Mouse (Mus musculus) heart, embryonic 14.5 days (tissue): Measurements from ENCODE around the gene Reck. TPM values are rescaled to one million over a fixed set of nuclear protein-coding genes. Genes with fewer than 3 reads are reported as not detected.

Experiments used
- ATAC-seq: fragments of 200-750 bp; cut with Nextera tagmentation; 2 replicates; pipeline ENCODE4 v1.8.0; 2017; ENCODE audit warnings: low read depth, moderate TSS enrichment; ENCODE audit not compliant: insufficient number of reproducible peaks, insufficient read depth, low FRiP score
- H3K27ac ChIP-seq, 2 experiments: fragments of 200-500 bp in 1 of 2; fragments of 300-500 bp in 1 of 2; sonication (generic) in 1 of 2; replicated peaks in 1 of 2; 2 replicates each; pipeline ENCODE4 v1.5.1; 2012 to 2014; ENCODE audit warnings: low read depth in 2 of 2, low read length in 2 of 2, control low read depth in 1 of 2, mild to moderate bottlenecking in 1 of 2, mixed read lengths in 1 of 2; ENCODE audit not compliant: control insufficient read depth in 1 of 2, insufficient read depth in 1 of 2
- H3K27me3 ChIP-seq: fragments of 300-500 bp; sonication (generic); 2 replicates; pipeline ENCODE4 v1.6.1; 2014; ENCODE audit warnings: mild to moderate bottlenecking, low read length, control low read depth; ENCODE audit not compliant: control insufficient read depth, insufficient read depth
- H3K36me3 ChIP-seq: fragments of 300-500 bp; sonication (generic); 2 replicates; pipeline ENCODE4 v1.6.1; 2014; ENCODE audit warnings: mild to moderate bottlenecking, control low read depth, low read length, mixed read lengths; ENCODE audit not compliant: control insufficient read depth, insufficient read depth
- H3K4me1 ChIP-seq, 2 experiments: fragments of 200-500 bp in 1 of 2; fragments of 300-500 bp in 1 of 2; sonication (generic) in 1 of 2; 2 replicates each; pipeline ENCODE4 v1.6.1; 2012 to 2014; ENCODE audit warnings: low read length in 2 of 2, control low read depth in 1 of 2, mixed read lengths in 1 of 2; ENCODE audit not compliant: control insufficient read depth in 2 of 2, insufficient read depth in 2 of 2
- H3K4me2 ChIP-seq: fragments of 300-500 bp; sonication (generic); 2 replicates; pipeline ENCODE4 v1.6.1; 2014; ENCODE audit warnings: mild to moderate bottlenecking, low read length
- H3K4me3 ChIP-seq, 2 experiments: fragments of 200-500 bp in 1 of 2; fragments of 300-500 bp in 1 of 2; sonication (generic) in 1 of 2; 2 replicates each; pipeline ENCODE4 v1.5.1; 2012 to 2014; ENCODE audit warnings: low read length in 2 of 2, mild to moderate bottlenecking in 2 of 2, control low read depth in 1 of 2, low read depth in 1 of 2, moderate library complexity in 1 of 2; ENCODE audit not compliant: control insufficient read depth in 1 of 2, insufficient read depth in 1 of 2
- H3K9ac ChIP-seq: fragments of 300-500 bp; sonication (generic); 2 replicates; pipeline ENCODE4 v1.6.1; 2014; ENCODE audit warnings: mild to moderate bottlenecking, low read length
- H3K9me3 ChIP-seq: fragments of 300-500 bp; sonication (generic); 2 replicates; pipeline ENCODE4 v1.6.1; 2016; ENCODE audit warnings: low read length, control low read depth; ENCODE audit not compliant: control insufficient read depth
- WGBS: fragments of 180-500 bp; shearing (Covaris S2); extraction: QIAGEN DNeasy Blood & Tissue Kit; methylation state at CpG from one replicate; pipeline ENCODE4 v1.1.7; 2014; 5-methylcytosine and 5-hydroxymethylcytosine counted together
- polyA plus RNA-seq: library from polyadenylated mRNA; unstranded; fragments of >200 nt; fragmentation: Nextera tagmentation; extraction: Ambion mirVana; gene quantifications from 2 replicates; pipeline ENCODE4 v1.2.1, GENCODE M21; 2014

Reck gene
- polyA plus RNA-seq, 1 experiment from 2014 or later = 11.6 TPM

GRCm38 (mm10) chr4:43983756-43984155 lies 108.4 kb downstream of the Reck start:
- H3K4me3 ChIP-seq = no peak overlapping the region
- no peak for ATAC-seq
- H3K36me3 ChIP-seq = no peaks in the 10 kb centered on the region
- no peaks in the 10 kb centered on the region for H3K9me3 ChIP-seq
- no peak overlapping the region for H3K9ac ChIP-seq
- H3K4me1 ChIP-seq = peaks cover 6 to 7% of the 10 kb centered on the region in 2 experiments
- no peak overlapping the region for H3K27ac ChIP-seq
- H3K4me2 ChIP-seq = no peak overlapping the region
- WGBS = 90% methylated on average over 22 of the region's 22 CpGs
- H3K27me3 ChIP-seq = no peaks in the 10 kb centered on the region

GRCm38 (mm10) chr4:43984326-43984725 lies 109.0 kb downstream of the Reck start:
- no peak overlapping the region for H3K4me3 ChIP-seq
- no peak overlapping the region for H3K27ac ChIP-seq
- peaks cover 1 to 2% of the 10 kb centered on the region in 2 experiments; a peak in 2 of 4 replicates for H3K4me1 ChIP-seq
- H3K9ac ChIP-seq = no peak overlapping the region
- no peak overlapping the region for H3K4me2 ChIP-seq
- 88% methylated on average over 19 of the region's 19 CpGs for WGBS
- no peaks in the 10 kb centered on the region for H3K27me3 ChIP-seq
- ATAC-seq = no peak
- no peaks in the 10 kb centered on the region for H3K36me3 ChIP-seq
- H3K9me3 ChIP-seq = no peaks in the 10 kb centered on the region

- H3K27ac ChIP-seq = no peak overlapping the region
- 72% methylated on average over 3 of the region's 3 CpGs for WGBS
- no peaks in the 10 kb centered on the region for H3K36me3 ChIP-seq
- H3K4me3 ChIP-seq = no peak overlapping the region
- H3K9me3 ChIP-seq = no peaks in the 10 kb centered on the region
- H3K4me1 ChIP-seq = no peaks in the 10 kb centered on the region
- H3K9ac ChIP-seq = no peak overlapping the region
- ATAC-seq = no peak
- H3K4me2 ChIP-seq = no peak overlapping the region
- no peaks in the 10 kb centered on the region for H3K27me3 ChIP-seq
These were observed 113.6 kb downstream of the Reck start for GRCm38 (mm10) chr4:43988976-43989375.

- no peaks in the 10 kb centered on the region for H3K9me3 ChIP-seq
- no peak overlapping the region for H3K27ac ChIP-seq
- 89% methylated on average over 11 of the region's 11 CpGs for WGBS
- no peak overlapping the region for H3K4me2 ChIP-seq
- no peaks in the 10 kb centered on the region for H3K4me1 ChIP-seq
- H3K4me3 ChIP-seq = no peak overlapping the region
- no peaks in the 10 kb centered on the region for H3K27me3 ChIP-seq
- H3K9ac ChIP-seq = no peak overlapping the region
- no peak for ATAC-seq
- no peaks in the 10 kb centered on the region for H3K36me3 ChIP-seq
These were observed 117.7 kb downstream of the Reck start for GRCm38 (mm10) chr4:43993072-43993471.

- Histone ChIP-seq H3K4me3 (no peak overlapping the region), H3K27me3 (no peaks in the 10 kb centered on the region), H3K4me1 (no peaks in the 10 kb centered on the region), H3K9ac (no peak overlapping the region), H3K9me3 (no peaks in the 10 kb centered on the region), H3K4me2 (no peak overlapping the region), H3K36me3 (no peaks in the 10 kb centered on the region), H3K27ac (no peak overlapping the region)
- WGBS = 70% methylated on average over 2 of the region's 2 CpGs
- no peak for ATAC-seq
These were observed 119.0 kb downstream of the Reck start for GRCm38 (mm10) chr4:43994342-43994741.

Other genes starting within 250 kb of the Reck start
- gene Npr2, start 243.6 kb upstream of the Reck start, polyA plus RNA-seq = 10.6 and 13.2 TPM in 2 replicates
- gene Spag8, start 221.9 kb upstream of the Reck start, polyA plus RNA-seq = 0.18 and 0.77 TPM in 2 replicates
- 194 and 213 TPM in 2 replicates for gene Hint2, start 219.1 kb upstream of the Reck start, polyA plus RNA-seq
- 4.2 and 4.5 TPM in 2 replicates for gene Tmem8b, start 206.6 kb upstream of the Reck start, polyA plus RNA-seq
- 3.9 and 4.5 TPM in 2 replicates for gene Fam221b, start 206.4 kb upstream of the Reck start, polyA plus RNA-seq
- not detected in 2 replicates for gene Olfr70, start 174.7 kb upstream of the Reck start, polyA plus RNA-seq
- not detected in 2 replicates for gene Olfr71, start 165.3 kb upstream of the Reck start, polyA plus RNA-seq
- 0.81 and 1.5 TPM in 2 replicates for gene Hrct1, start 148.3 kb upstream of the Reck start, polyA plus RNA-seq
- 0.23 and 0.42 TPM in 2 replicates for gene Spaar, start 145.5 kb upstream of the Reck start, polyA plus RNA-seq
- not detected in 2 replicates for gene Olfr159, start 104.5 kb upstream of the Reck start, polyA plus RNA-seq
- gene Olfr156, start 51.6 kb upstream of the Reck start, polyA plus RNA-seq = not detected in 2 replicates
- not detected in 2 replicates for gene Olfr157, start 35.3 kb upstream of the Reck start, polyA plus RNA-seq
- gene Olfr155, start 24.0 kb upstream of the Reck start, polyA plus RNA-seq = not detected in 2 replicates
- gene Glipr2, start 81.9 kb downstream of the Reck start, polyA plus RNA-seq = 53.1 and 55.4 TPM in 2 replicates
- not detected in 2 replicates for gene Ccin, start 108.0 kb downstream of the Reck start, polyA plus RNA-seq
- gene Clta, start 128.9 kb downstream of the Reck start, polyA plus RNA-seq = 144 and 154 TPM in 2 replicates
- gene Gne, start 208.6 kb downstream of the Reck start, polyA plus RNA-seq = 31.3 and 31.5 TPM in 2 replicates